Mouse (Mus musculus): Measurements from ENCODE around the gene Ier5l. TPM values are rescaled to one million over a fixed set of nuclear protein-coding genes. Genes with fewer than 3 reads are reported as not detected.
A peak's percentile ranks its signal among the peaks of the same experiment; 100 is the strongest.

Gene Ier5l
- polyA plus RNA-seq, 1 experiment from 2014 or later = 3.6 TPM

GRCm38 (mm10) chr2:30495000-30495908 lies 21.2 kb upstream of the Ier5l start:
- ATAC-seq (peak; percentile 16; the same call in 1 of the 2 replicates), DNase-seq (ENCODE audit: low spot score) (no peak)
- Histone ChIP-seq H3K4me2 (ENCODE audit: low read length) (peak overlapping the region; percentile 54; the same call in 1 of the 2 replicates), H3K27ac (ENCODE audit: low read depth, low read length) (no peak overlapping the region), H3K27me3 (replicated peaks; ENCODE audit: control insufficient read depth, insufficient read depth, low read length) (no peaks in the 10 kb centered on the region), H3K4me1 (ENCODE audit: control insufficient read depth, insufficient read depth, low read length) (0 out of 2 replicates have a peak, but pooled peaks cover 3% of the 10 kb centered on the region), H3K36me3 (ENCODE audit: control insufficient read depth, insufficient read depth, low read length) (no peaks in the 10 kb centered on the region), H3K9me3 (replicated peaks; ENCODE audit: control insufficient read depth, low read length) (no peaks in the 10 kb centered on the region), H3K4me3 (ENCODE audit: low read depth, low read length) (peak overlapping the region; percentile 23; the same call in 1 of the 2 replicates), H3K9ac (ENCODE audit: low read length) (no peak overlapping the region)
- 76% methylated on average over 8 of the region's 8 CpGs for WGBS

GRCm38 (mm10) chr2:30490384-30490783 lies 16.4 kb upstream of the Ier5l start:
- no peak for ATAC-seq
- WGBS = 84% methylated on average over 2 of the region's 2 CpGs
- H3K27me3 ChIP-seq (replicated peaks; ENCODE audit: control insufficient read depth, insufficient read depth, low read length) = no peaks in the 10 kb centered on the region
- H3K4me3 ChIP-seq (ENCODE audit: low read depth, low read length) = no peak overlapping the region
- no peak overlapping the region for H3K9ac ChIP-seq (ENCODE audit: low read length)
- H3K9me3 ChIP-seq (replicated peaks; ENCODE audit: control insufficient read depth, low read length) = no peaks in the 10 kb centered on the region
- H3K4me2 ChIP-seq (ENCODE audit: low read length) = no peak overlapping the region
- no peak for DNase-seq (ENCODE audit: low spot score)
- H3K36me3 ChIP-seq (ENCODE audit: control insufficient read depth, insufficient read depth, low read length) = no peaks in the 10 kb centered on the region
- H3K4me1 ChIP-seq (ENCODE audit: control insufficient read depth, insufficient read depth, low read length) = no peaks in the 10 kb centered on the region
- no peak overlapping the region for H3K27ac ChIP-seq (ENCODE audit: low read depth, low read length)

GRCm38 (mm10) chr2:30487597-30487996 lies 13.6 kb upstream of the Ier5l start:
- Histone ChIP-seq H3K9ac (ENCODE audit: low read length) (no peak overlapping the region), H3K4me1 (ENCODE audit: control insufficient read depth, insufficient read depth, low read length) (no peaks in the 10 kb centered on the region), H3K9me3 (replicated peaks; ENCODE audit: control insufficient read depth, low read length) (no peaks in the 10 kb centered on the region), H3K4me2 (ENCODE audit: low read length) (no peak overlapping the region), H3K27me3 (replicated peaks; ENCODE audit: control insufficient read depth, insufficient read depth, low read length) (no peaks in the 10 kb centered on the region), H3K36me3 (ENCODE audit: control insufficient read depth, insufficient read depth, low read length) (no peaks in the 10 kb centered on the region), H3K4me3 (ENCODE audit: low read depth, low read length) (no peak overlapping the region), H3K27ac (ENCODE audit: low read depth, low read length) (no peak overlapping the region)
- DNase-seq (ENCODE audit: low spot score) = no peak
- ATAC-seq = no peak
- 41% methylated on average over 7 of the region's 7 CpGs for WGBS

- Histone ChIP-seq H3K4me3 (ENCODE audit: low read depth, low read length) (no peak overlapping the region), H3K4me2 (ENCODE audit: low read length) (no peak overlapping the region), H3K27ac (ENCODE audit: low read depth, low read length) (no peak overlapping the region), H3K4me1 (ENCODE audit: control insufficient read depth, insufficient read depth, low read length) (peaks cover 8% of the 10 kb centered on the region; the same call in 1 of the 2 replicates), H3K9ac (ENCODE audit: low read length) (no peak overlapping the region), H3K9me3 (replicated peaks; ENCODE audit: control insufficient read depth, low read length) (no peaks in the 10 kb centered on the region), H3K36me3 (ENCODE audit: control insufficient read depth, insufficient read depth, low read length) (no peaks in the 10 kb centered on the region), H3K27me3 (replicated peaks; ENCODE audit: control insufficient read depth, insufficient read depth, low read length) (no peaks in the 10 kb centered on the region)
- no peak for ATAC-seq
- DNase-seq (ENCODE audit: low spot score) = no peak
- 69% methylated on average over 1 of the region's 1 CpGs for WGBS
These were observed 4.5 kb upstream of the Ier5l start for GRCm38 (mm10) chr2:30478526-30478925.

DNA sequence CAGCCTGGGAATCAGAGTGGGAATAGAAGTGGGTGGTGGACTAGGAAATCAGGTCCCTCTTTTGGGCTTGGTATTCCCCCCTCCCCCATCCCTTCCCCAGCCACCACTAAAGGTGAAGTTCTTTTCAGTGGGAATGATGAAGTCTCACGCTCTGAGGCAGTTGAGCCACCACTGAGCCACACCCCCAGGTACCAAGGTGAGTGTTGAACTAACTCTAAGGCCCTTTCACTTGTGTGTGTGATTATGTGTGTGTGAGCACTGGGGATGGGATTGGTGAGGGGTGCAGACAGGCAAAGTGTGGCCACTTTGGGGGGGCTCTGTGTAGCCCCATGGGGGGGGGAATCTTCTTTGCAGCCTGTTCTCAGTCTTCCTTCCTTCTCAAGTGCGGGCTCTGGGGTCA lies 2.2 kb upstream of the Ier5l start:
- Histone ChIP-seq H3K4me3 (ENCODE audit: low read depth, low read length) (no peak overlapping the region), H3K27ac (ENCODE audit: low read depth, low read length) (no peak overlapping the region), H3K9me3 (replicated peaks; ENCODE audit: control insufficient read depth, low read length) (no peaks in the 10 kb centered on the region), H3K9ac (ENCODE audit: low read length) (no peak overlapping the region), H3K4me1 (ENCODE audit: control insufficient read depth, insufficient read depth, low read length) (peaks cover 12% of the 10 kb centered on the region; the same call in 1 of the 2 replicates), H3K27me3 (replicated peaks; ENCODE audit: control insufficient read depth, insufficient read depth, low read length) (no peaks in the 10 kb centered on the region), H3K36me3 (ENCODE audit: control insufficient read depth, insufficient read depth, low read length) (no peaks in the 10 kb centered on the region), H3K4me2 (ENCODE audit: low read length) (no peak overlapping the region)
- WGBS = 75% methylated on average over 2 of the region's 2 CpGs
- ATAC-seq (no peak), DNase-seq (ENCODE audit: low spot score) (no peak)

DNA sequence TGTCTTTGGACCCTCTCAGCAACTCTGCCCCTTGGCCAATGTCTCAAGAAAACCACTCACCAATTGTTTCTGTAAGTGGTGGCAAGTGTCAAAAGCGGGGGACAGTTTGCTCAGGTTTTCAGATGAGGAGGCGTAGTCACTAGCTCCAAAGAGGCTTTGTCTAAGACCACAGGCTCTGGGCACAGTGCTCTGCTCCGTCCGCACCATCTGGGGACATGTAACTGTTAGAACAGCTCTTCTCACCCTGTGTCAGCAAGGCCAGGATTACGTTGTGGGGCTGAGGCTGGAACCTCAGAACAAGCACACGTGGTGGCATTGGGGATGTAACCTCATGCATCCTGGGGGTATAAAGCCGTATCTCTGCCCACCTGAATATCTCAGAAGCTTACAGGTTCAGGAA lies 1.4 kb upstream of the Ier5l start:
- Histone ChIP-seq H3K4me1 (ENCODE audit: control insufficient read depth, insufficient read depth, low read length) (peaks cover 16% of the 10 kb centered on the region; the same call in 1 of the 2 replicates), H3K4me2 (ENCODE audit: low read length) (no peak overlapping the region), H3K27ac (ENCODE audit: low read depth, low read length) (no peak overlapping the region), H3K36me3 (ENCODE audit: control insufficient read depth, insufficient read depth, low read length) (no peaks in the 10 kb centered on the region), H3K27me3 (replicated peaks; ENCODE audit: control insufficient read depth, insufficient read depth, low read length) (no peaks in the 10 kb centered on the region), H3K4me3 (ENCODE audit: low read depth, low read length) (no peak overlapping the region), H3K9ac (ENCODE audit: low read length) (no peak overlapping the region), H3K9me3 (replicated peaks; ENCODE audit: control insufficient read depth, low read length) (no peaks in the 10 kb centered on the region)
- 90% methylated on average over 7 of the region's 7 CpGs for WGBS
- no peak for DNase-seq (ENCODE audit: low spot score)
- no peak for ATAC-seq

DNA sequence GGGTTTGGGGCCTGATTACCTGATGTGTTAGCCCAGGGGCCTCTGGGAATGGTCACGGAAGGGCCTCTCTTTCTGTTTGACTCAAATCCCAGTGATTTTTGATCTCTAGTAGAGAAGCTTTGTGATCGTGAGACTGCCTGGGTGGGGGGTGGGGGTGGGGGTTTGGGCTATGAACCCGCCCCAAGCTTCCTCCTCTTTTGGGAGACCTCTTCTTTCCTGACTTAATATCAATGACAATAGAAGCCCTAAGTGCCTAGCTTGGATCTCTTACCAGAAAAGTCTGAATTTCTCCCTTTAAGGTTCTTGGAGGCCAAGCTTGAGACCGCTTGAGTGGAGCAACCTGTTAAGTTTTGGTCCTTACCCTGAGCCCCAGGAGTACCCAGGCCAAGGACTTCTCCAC lies 757 bp upstream of the Ier5l start:
- Histone ChIP-seq H3K4me1 (ENCODE audit: control insufficient read depth, insufficient read depth, low read length) (peaks cover 16% of the 10 kb centered on the region; the same call in 1 of the 2 replicates), H3K4me3 (ENCODE audit: low read depth, low read length) (peak overlapping the region; percentile 92), H3K27ac (ENCODE audit: low read depth, low read length) (no peak overlapping the region), H3K4me2 (ENCODE audit: low read length) (peak overlapping the region; percentile 87), H3K27me3 (replicated peaks; ENCODE audit: control insufficient read depth, insufficient read depth, low read length) (no peaks in the 10 kb centered on the region), H3K9ac (ENCODE audit: low read length) (peak overlapping the region; percentile 57; the same call in 1 of the 2 replicates), H3K36me3 (ENCODE audit: control insufficient read depth, insufficient read depth, low read length) (no peaks in the 10 kb centered on the region), H3K9me3 (replicated peaks; ENCODE audit: control insufficient read depth, low read length) (no peaks in the 10 kb centered on the region)
- DNase-seq (ENCODE audit: low spot score) = no peak
- 34% methylated on average over 4 of the region's 4 CpGs for WGBS
- ATAC-seq = no peak

DNA sequence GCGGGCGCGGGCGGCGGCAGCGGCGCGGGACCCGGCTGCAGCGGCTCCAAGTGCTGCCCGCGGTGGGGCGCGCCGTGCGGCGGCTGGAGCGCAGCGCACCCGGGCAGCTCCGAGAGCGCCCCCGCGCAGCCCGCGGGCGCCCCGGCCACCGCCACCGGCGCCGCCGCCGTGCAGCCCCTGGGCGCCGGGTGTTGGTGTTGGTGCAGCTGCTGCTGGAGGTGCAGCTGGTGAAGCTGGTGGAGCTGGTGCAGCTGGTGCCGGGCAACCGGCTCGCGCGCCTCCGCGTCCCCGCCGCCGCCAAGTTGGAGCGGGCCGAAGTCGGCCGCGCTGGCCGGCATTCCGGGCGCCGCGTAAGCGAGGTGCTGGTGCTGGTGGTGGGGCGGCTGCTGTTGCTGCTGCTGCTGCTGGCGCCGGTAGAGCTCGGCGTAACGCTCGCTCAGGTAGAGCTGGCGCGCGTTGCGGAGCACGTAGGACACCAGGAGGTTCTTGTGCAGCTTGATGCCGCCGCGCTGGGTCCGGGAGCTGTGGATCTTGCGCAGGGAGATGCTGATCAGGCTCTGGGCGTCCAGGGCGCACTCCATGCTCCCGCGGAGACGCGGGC lies 488 bp downstream of the Ier5l start:
- Histone ChIP-seq H3K4me3 (ENCODE audit: low read depth, low read length) (peak overlapping the region; percentile 92), H3K4me1 (ENCODE audit: control insufficient read depth, insufficient read depth, low read length) (peaks cover 16% of the 10 kb centered on the region; the same call in 1 of the 2 replicates), H3K4me2 (ENCODE audit: low read length) (peak overlapping the region; percentile 87), H3K27ac (ENCODE audit: low read depth, low read length) (peak overlapping the region; percentile 90), H3K36me3 (ENCODE audit: control insufficient read depth, insufficient read depth, low read length) (no peaks in the 10 kb centered on the region), H3K27me3 (replicated peaks; ENCODE audit: control insufficient read depth, insufficient read depth, low read length) (no peaks in the 10 kb centered on the region), H3K9ac (ENCODE audit: low read length) (peak overlapping the region; percentile 95), H3K9me3 (replicated peaks; ENCODE audit: control insufficient read depth, low read length) (no peaks in the 10 kb centered on the region)
- DNase-seq (ENCODE audit: low spot score) = peak; percentile 72
- WGBS = under 1% methylated on average over 49 of the region's 80 CpGs
- ATAC-seq = peak; percentile 42
